Mouse (Mus musculus) heart, postnatal 0 days (tissue): Measurements from ENCODE around the gene Col7a1. TPM values are rescaled to one million over a fixed set of nuclear protein-coding genes. Genes with fewer than 3 reads are reported as not detected.

Source experiments
- ATAC-seq: fragments of 200-750 bp; cut with Nextera tagmentation; 2 replicates; pipeline ENCODE4 v1.8.0; 2017; ENCODE audit warnings: low read depth, moderate number of reproducible peaks, moderate library complexity; ENCODE audit not compliant: insufficient read depth
- DNase-seq: peaks from one replicate; pipeline ENCODE4 v3.0.0-alpha.2; 2016; ENCODE audit warnings: low spot score
- H3K27ac ChIP-seq: fragments of 300-500 bp; sonication (generic); 2 replicates; pipeline ENCODE4 v1.5.1; 2014; ENCODE audit warnings: low read depth, mild to moderate bottlenecking
- H3K27me3 ChIP-seq: fragments of 300-500 bp; sonication (generic); 2 replicates; pipeline ENCODE4 v1.6.1; 2014; ENCODE audit warnings: low read length, mixed read lengths; ENCODE audit not compliant: control insufficient read depth, insufficient read depth
- H3K36me3 ChIP-seq: fragments of 300-500 bp; sonication (generic); replicated peaks from 2 replicates; pipeline ENCODE4 v1.6.1; 2014; ENCODE audit warnings: low read length, mixed read lengths; ENCODE audit not compliant: control insufficient read depth, insufficient read depth
- H3K4me1 ChIP-seq: fragments of 300-500 bp; sonication (generic); 2 replicates; pipeline ENCODE4 v1.6.1; 2014; ENCODE audit warnings: antibody characterized with exemption; ENCODE audit not compliant: control insufficient read depth, insufficient read depth
- H3K4me2 ChIP-seq: fragments of 300-500 bp; sonication (generic); 2 replicates; pipeline ENCODE4 v1.6.1; 2014; ENCODE audit warnings: low read depth, mild to moderate bottlenecking, low read length, moderate library complexity
- H3K4me3 ChIP-seq: fragments of 300-500 bp; sonication (generic); 2 replicates; pipeline ENCODE4 v1.5.1; 2014; ENCODE audit warnings: low read depth, low read length
- H3K9ac ChIP-seq: fragments of 300-500 bp; sonication (generic); replicated peaks from 2 replicates; pipeline ENCODE4 v1.6.1; 2014; ENCODE audit warnings: low read depth, low read length, mixed read lengths
- H3K9me3 ChIP-seq: fragments of 300-500 bp; sonication (generic); replicated peaks from 2 replicates; pipeline ENCODE4 v1.6.1; 2016; ENCODE audit warnings: low read length; ENCODE audit not compliant: control insufficient read depth
- CTCF ChIP-seq: IDR thresholded peaks from 2 replicates; pipeline ENCODE4 v1.5.1; 2016; ENCODE audit warnings: antibody characterized with exemption, control low read depth, low read depth
- EP300 ChIP-seq: IDR thresholded peaks from 2 replicates; pipeline ENCODE4 v1.6.1; 2016; ENCODE audit warnings: antibody characterized with exemption, low read depth
- WGBS: fragments of 180-500 bp; shearing (Covaris S2); extraction: QIAGEN DNeasy Blood & Tissue Kit; methylation state at CpG from one replicate; pipeline ENCODE4 v1.1.7; 2014; 5-methylcytosine and 5-hydroxymethylcytosine counted together
- polyA plus RNA-seq: library from polyadenylated mRNA; unstranded; fragments of >200 nt; fragmentation: Nextera tagmentation; extraction: Ambion mirVana; gene quantifications from 2 replicates; pipeline ENCODE4 v1.2.1, GENCODE M21; 2015
- total RNA-seq: library from RNA; depleted of rRNA; stranded (reverse); fragments of >200 nt; gene quantifications from 2 replicates; pipeline ENCODE4 v1.2.3, GENCODE M21; 2014; ENCODE audit warnings: low replicate concordance

Gene Col7a1
- total and polyA plus RNA-seq, 2 experiments from 2014 or later = 0.57 to 1.3 TPM

GRCm38 (mm10) chr9:108949231-108949966 lies 4.0 kb upstream of the Col7a1 start:
- ATAC-seq (peak; percentile 60), DNase-seq (no peak)
- peaks cover 13% of the 10 kb centered on the region for H3K27me3 ChIP-seq
- no peak overlapping the region for H3K4me3 ChIP-seq
- no peak overlapping the region for H3K4me2 ChIP-seq
- peaks cover 59% of the 10 kb centered on the region for H3K36me3 ChIP-seq
- peaks cover 16% of the 10 kb centered on the region for H3K4me1 ChIP-seq
- H3K9me3 ChIP-seq = no peaks in the 10 kb centered on the region
- peak overlapping the region; percentile 44 for H3K27ac ChIP-seq
- WGBS = 60% methylated on average over 13 of the region's 13 CpGs
- TF ChIP-seq EP300 = no peak
- TF ChIP-seq CTCF = no peak
- H3K9ac ChIP-seq = no peak overlapping the region

- peak; percentile 54; the same call in 1 of the 2 replicates for ATAC-seq
- WGBS = 55% methylated on average over 9 of the region's 9 CpGs
- H3K36me3 ChIP-seq = peaks cover 52% of the 10 kb centered on the region
- H3K27me3 ChIP-seq = peaks cover 16% of the 10 kb centered on the region
- H3K4me1 ChIP-seq = peaks cover 16% of the 10 kb centered on the region
- H3K4me2 ChIP-seq = no peak overlapping the region
- peak overlapping the region; percentile 44 for H3K27ac ChIP-seq
- no peak overlapping the region for H3K9ac ChIP-seq
- DNase-seq = peak; percentile 43
- no peaks in the 10 kb centered on the region for H3K9me3 ChIP-seq
- TF ChIP-seq EP300 = no peak
- no peak for TF ChIP-seq CTCF
- no peak overlapping the region for H3K4me3 ChIP-seq
These were observed 3.2 kb upstream of the Col7a1 start for GRCm38 (mm10) chr9:108949967-108950728.

GRCm38 (mm10) chr9:108955241-108955640 lies 1.9 kb downstream of the Col7a1 start:
- Histone ChIP-seq H3K9me3 (no peaks in the 10 kb centered on the region), H3K4me3 (no peak overlapping the region), H3K4me1 (peaks cover 3% of the 10 kb centered on the region; the same call in 1 of the 2 replicates), H3K36me3 (peaks cover 3% of the 10 kb centered on the region; the same call in 1 of the 2 replicates), H3K4me2 (no peak overlapping the region), H3K27me3 (peaks cover 25% of the 10 kb centered on the region), H3K9ac (no peak overlapping the region), H3K27ac (no peak overlapping the region)
- ATAC-seq (no peak), DNase-seq (no peak)
- WGBS = 86% methylated on average over 11 of the region's 11 CpGs
- TF ChIP-seq EP300 (no peak), CTCF (no peak)

GRCm38 (mm10) chr9:108955846-108956245 lies 2.5 kb downstream of the Col7a1 start:
- TF ChIP-seq EP300 (no peak), CTCF (no peak)
- H3K9ac ChIP-seq = no peak overlapping the region
- no peak for DNase-seq
- WGBS = 90% methylated on average over 11 of the region's 11 CpGs
- H3K4me3 ChIP-seq = no peak overlapping the region
- no peak overlapping the region for H3K4me2 ChIP-seq
- peaks cover 3% of the 10 kb centered on the region; the same call in 1 of the 2 replicates for H3K4me1 ChIP-seq
- ATAC-seq = no peak
- no peaks in the 10 kb centered on the region for H3K9me3 ChIP-seq
- no peaks in the 10 kb centered on the region; the same call in 1 of the 2 replicates for H3K36me3 ChIP-seq
- H3K27me3 ChIP-seq = peaks cover 25% of the 10 kb centered on the region
- H3K27ac ChIP-seq = no peak overlapping the region

GRCm38 (mm10) chr9:108963577-108963976 lies 10.2 kb downstream of the Col7a1 start:
- H3K27ac ChIP-seq = no peak overlapping the region
- no peak overlapping the region for H3K9ac ChIP-seq
- no peaks in the 10 kb centered on the region for H3K9me3 ChIP-seq
- H3K36me3 ChIP-seq = no peaks in the 10 kb centered on the region
- no peak overlapping the region for H3K4me3 ChIP-seq
- 59% methylated on average over 3 of the region's 3 CpGs for WGBS
- no peaks in the 10 kb centered on the region for H3K4me1 ChIP-seq
- DNase-seq = no peak
- no peak for ATAC-seq
- H3K4me2 ChIP-seq = no peak overlapping the region
- 0 out of 2 replicates have a peak, but pooled peaks cover under 1% of the 10 kb centered on the region for H3K27me3 ChIP-seq
- TF ChIP-seq EP300 = no peak
- TF ChIP-seq CTCF = no peak
